Comparison of ENCODE assay signal across 25 mouse cellular contexts in genomic region chr8:46965812-46966211, GRCm38 (mm10). TPM values are rescaled to one million over a fixed set of nuclear protein-coding genes. Genes with fewer than 3 reads are reported as not detected.
DNase-seq lines count a peak whose midpoint lies in the region; ATAC-seq lines count a peak whose summit lies in the region.
"Had no signal": no experiment of that assay in that cellular context is flagged by ENCODE, and none has a peak within 500 bp of the region (broad histone marks: within the 10 kb centered on the region; RNA-seq: fewer than 3 reads in every experiment).

No protein-coding gene starts in this region.

- DNase-seq in heart, postnatal 14 days, result no peak
- no peak for DNase-seq in lung, postnatal 4 days
- DNase-seq in ZHBTc4 (ENCODE audit: low read depth, low spot score), result peak; percentile 37
- no peak for DNase-seq in urinary bladder, adult 2 months (ENCODE audit: low spot score)
- no peak for DNase-seq in embryo, embryonic 10.5 days (ENCODE audit: low spot score)
- DNase-seq: adrenal gland, postnatal 25 days; cerebellum, adult 11 months; cerebellum, postnatal 14 days; embryo, embryonic 11 days; gastrocnemius, adult 2 months; kidney, adult 9 months; kidney, postnatal 4 days; liver, embryonic 13.5 days; right cerebral cortex, postnatal 14 days; spleen, adult 18-20 months; thymus, adult 2 months had no signal

- H3K27ac ChIP-seq in heart, embryonic 13.5 days (replicated peaks), result no peak overlapping the region
- no peak overlapping the region for H3K27ac ChIP-seq in lung, embryonic 16.5 days (ENCODE audit: low read length)
- H3K27ac ChIP-seq: gastrocnemius, adult 2 months; limb, embryonic 13.5 days; liver, embryonic 13.5 days; midbrain, embryonic 15.5 days; neural tube, embryonic 15.5 days had no signal

- H3K4me1 ChIP-seq in heart, embryonic 13.5 days, result no peaks in the 10 kb centered on the region
- H3K4me1 ChIP-seq in lung, embryonic 16.5 days (replicated peaks; ENCODE audit: control insufficient read depth, insufficient read depth, low read length), result no peaks in the 10 kb centered on the region
- H3K4me1 ChIP-seq: liver, embryonic 13.5 days had no signal

- WGBS in heart, embryonic 13.5 days, result 46% methylated on average over 14 of the region's 14 CpGs
- WGBS in lung, embryonic 16.5 days, result 56% methylated on average over 14 of the region's 14 CpGs

- no peak overlapping the region for H3K4me3 ChIP-seq in heart, embryonic 13.5 days
- H3K4me3 ChIP-seq in lung, embryonic 16.5 days (ENCODE audit: low read length), result no peak overlapping the region
- H3K4me3 ChIP-seq: gastrocnemius, adult 2 months; limb, embryonic 13.5 days; liver, embryonic 13.5 days; midbrain, embryonic 15.5 days; neural tube, embryonic 15.5 days had no signal

- peaks cover 11% of the 10 kb centered on the region for H3K27me3 ChIP-seq in heart, embryonic 13.5 days (replicated peaks)
- no peaks in the 10 kb centered on the region; the same call in 1 of the 2 replicates for H3K27me3 ChIP-seq in lung, embryonic 16.5 days (ENCODE audit: control insufficient read depth, insufficient read depth, low read depth, low read length)
- H3K27me3 ChIP-seq: liver, embryonic 13.5 days; midbrain, embryonic 15.5 days; neural tube, embryonic 15.5 days had no signal

- H3K4me2 ChIP-seq in heart, embryonic 13.5 days, result peak overlapping the region; percentile 29; the same call in 1 of the 2 replicates
- H3K4me2 ChIP-seq in lung, embryonic 16.5 days (ENCODE audit: low read depth, low read length), result no peak overlapping the region
- H3K4me2 ChIP-seq: limb, embryonic 13.5 days; liver, embryonic 13.5 days; midbrain, embryonic 15.5 days; neural tube, embryonic 15.5 days had no signal

- H3K36me3 ChIP-seq in heart, embryonic 13.5 days, result no peaks in the 10 kb centered on the region
- no peaks in the 10 kb centered on the region for H3K36me3 ChIP-seq in lung, embryonic 16.5 days (ENCODE audit: control insufficient read depth, insufficient read depth, low read length)
- H3K36me3 ChIP-seq: limb, embryonic 13.5 days; liver, embryonic 13.5 days; midbrain, embryonic 15.5 days; neural tube, embryonic 15.5 days had no signal

- no peak for ATAC-seq in heart, embryonic 13.5 days (ENCODE audit: extremely low read depth, insufficient number of reproducible peaks, low FRiP score, low TSS enrichment)
- ATAC-seq in lung, embryonic 16.5 days (ENCODE audit: low read depth), result 0 out of 2 replicates have a peak, but pooled peaks have one; percentile 17
- ATAC-seq: lung, postnatal 0 days; midbrain, embryonic 15.5 days had no signal

- intact Hi-C loops in heart, postnatal 14 days (cut with DNase I), result loop anchor here (5.0 kb wide), 1 partner anchor 51 kb away; no protein-coding TSS in a partner anchor

- no peaks in the 10 kb centered on the region for H3K9me3 ChIP-seq in heart, embryonic 13.5 days
- H3K9me3 ChIP-seq in lung, embryonic 16.5 days (ENCODE audit: control insufficient read depth, low read length), result no peaks in the 10 kb centered on the region
- H3K9me3 ChIP-seq: limb, embryonic 13.5 days; liver, embryonic 13.5 days; midbrain, embryonic 15.5 days; neural tube, embryonic 15.5 days had no signal

- no peak overlapping the region for H3K9ac ChIP-seq in heart, embryonic 13.5 days
- H3K9ac ChIP-seq in lung, embryonic 16.5 days (ENCODE audit: low read length), result no peak overlapping the region
- H3K9ac ChIP-seq: limb, embryonic 13.5 days; liver, embryonic 13.5 days; midbrain, embryonic 15.5 days; neural tube, embryonic 15.5 days had no signal

RNA-seq across cellular contexts. Expression of gene Enpp6, which starts 20.9 kb away (rescaled TPM):
- 1.9 and 2.9 TPM in 2 replicates for polyA plus RNA-seq in heart, embryonic 13.5 days (2015; fragmentation: Nextera tagmentation; extraction: Ambion mirVana)
- 1 to 10 TPM; 5.2 to 5.5 TPM for total RNA-seq in heart, postnatal 14 days (2021)
- 0.89 and 1.1 TPM in 2 replicates for polyA plus RNA-seq in lung, embryonic 16.5 days (2015; fragmentation: Nextera tagmentation; extraction: Ambion mirVana)
- 0.38 and 0.48 TPM in 2 replicates for polyA plus RNA-seq in urinary bladder, adult 2 months (2012; rRNA removed)
- total RNA-seq: granulocyte monocyte progenitor cell, adult 5-6 weeks; megakaryocyte, adult 5-6 weeks; MEL had no signal
- polyA plus RNA-seq: midbrain, embryonic 15.5 days had no signal
